Mouse (Mus musculus): ENCODE data around the gene S1pr5. TPM values are rescaled to one million over a fixed set of nuclear protein-coding genes. Genes with fewer than 3 reads are reported as not detected.

The S1pr5 gene
- total and polyA plus RNA-seq, 3 experiments = not detected

DNA sequence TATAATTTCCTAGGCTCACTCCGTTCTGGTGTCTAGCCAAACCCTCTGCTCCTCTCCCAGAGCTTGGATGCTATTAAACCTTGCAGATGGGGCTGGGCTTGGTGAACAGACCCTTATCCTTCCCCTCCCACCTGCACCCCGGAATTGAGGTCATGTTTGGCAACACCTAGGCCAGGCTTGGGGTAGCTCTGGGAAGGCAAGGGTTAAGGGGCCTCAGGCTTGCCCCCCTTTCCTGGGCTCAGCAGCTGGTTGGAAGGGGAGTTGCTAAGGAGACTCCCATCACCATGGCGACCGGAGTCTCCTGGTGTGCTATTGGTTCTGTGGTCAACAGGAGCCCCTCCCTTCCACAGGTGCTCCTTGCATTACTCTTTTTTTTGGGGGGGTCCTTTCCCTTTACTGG lies 50.3 kb downstream of the S1pr5 start:
- no peaks in the 10 kb centered on the region for H3K27me3 ChIP-seq (replicated peaks)
- H3K4me3 ChIP-seq (replicated peaks in 1 of 3; ENCODE audit: low read depth in 2 of 3, low read length in 2 of 3, poor library complexity in 1 of 3) = no peak overlapping the region
- H3K79me2 ChIP-seq (replicated peaks; ENCODE audit: control insufficient read depth, extremely low read depth, insufficient read depth, poor library complexity, severe bottlenecking) = no peaks in the 10 kb centered on the region
- H3K4me2 ChIP-seq (ENCODE audit: insufficient read depth, low read depth, poor library complexity, severe bottlenecking) = no peak overlapping the region
- dilution Hi-C loops (cut with MboI; ENCODE audit: extremely low pct_ligation_motif_present, extremely low pct_unique_long_range_greater_than_20kb, low sequenced_read_pairs) (no loop called here), in situ Hi-C loops (cut with MboI; ENCODE audit: low pct_ligation_motif_present, low pct_unique_long_range_greater_than_20kb, low sequenced_read_pairs) (no loop called here)
- H3K36me3 ChIP-seq (replicated peaks in 1 of 2; ENCODE audit: control insufficient read depth in 1 of 2, insufficient read depth in 1 of 2, low read length in 1 of 2) = peaks cover 29 to 58% of the 10 kb centered on the region in 2 experiments
- no peak overlapping the region for H3K27ac ChIP-seq (ENCODE audit: insufficient read depth, low read depth)
- peaks cover 33 to 78% of the 10 kb centered on the region in 2 experiments for H3K4me1 ChIP-seq (ENCODE audit: control insufficient read depth in 1 of 2, insufficient read depth in 2 of 2)
- H3K9me3 ChIP-seq (replicated peaks; ENCODE audit: low read length) = no peaks in the 10 kb centered on the region
- H3K9ac ChIP-seq (ENCODE audit: insufficient read depth, low read depth) = no peak overlapping the region
- no peak for TF ChIP-seq EP300 (IDR thresholded peaks at IDR 0.05; ENCODE audit: low read length)
- TF ChIP-seq JUN (IDR thresholded peaks at IDR 0.05; ENCODE audit: insufficient read depth, low read depth, low read length) = no peak
- TF ChIP-seq NRF1 (IDR thresholded peaks at IDR 0.05; ENCODE audit: low read depth, low read length) = no peak
- no peak for TF ChIP-seq PAX5 (IDR thresholded peaks at IDR 0.05; ENCODE audit: low read length)
- no peak for TF ChIP-seq ZKSCAN1 (IDR thresholded peaks at IDR 0.05; ENCODE audit: borderline replicate concordance, low read depth, low read length)
- no peak for TF ChIP-seq SMC3 (IDR thresholded peaks at IDR 0.05; ENCODE audit: low read depth, low read length)
- no peak for TF ChIP-seq ETS1 (conservative IDR thresholded peaks at IDR 0.05; ENCODE audit: low read depth, low read length)
- no peak for TF ChIP-seq CTCF (conservative IDR thresholded peaks at IDR 0.05 in 1 of 2, IDR thresholded peaks at IDR 0.05 in 1 of 2; ENCODE audit: low read depth in 2 of 2, low read length in 2 of 2)
- no peak for TF ChIP-seq MEF2A (IDR thresholded peaks at IDR 0.05; ENCODE audit: borderline replicate concordance, low read depth, low read length)
- no peak for DNase-seq (ENCODE audit: extremely low read depth)

DNA sequence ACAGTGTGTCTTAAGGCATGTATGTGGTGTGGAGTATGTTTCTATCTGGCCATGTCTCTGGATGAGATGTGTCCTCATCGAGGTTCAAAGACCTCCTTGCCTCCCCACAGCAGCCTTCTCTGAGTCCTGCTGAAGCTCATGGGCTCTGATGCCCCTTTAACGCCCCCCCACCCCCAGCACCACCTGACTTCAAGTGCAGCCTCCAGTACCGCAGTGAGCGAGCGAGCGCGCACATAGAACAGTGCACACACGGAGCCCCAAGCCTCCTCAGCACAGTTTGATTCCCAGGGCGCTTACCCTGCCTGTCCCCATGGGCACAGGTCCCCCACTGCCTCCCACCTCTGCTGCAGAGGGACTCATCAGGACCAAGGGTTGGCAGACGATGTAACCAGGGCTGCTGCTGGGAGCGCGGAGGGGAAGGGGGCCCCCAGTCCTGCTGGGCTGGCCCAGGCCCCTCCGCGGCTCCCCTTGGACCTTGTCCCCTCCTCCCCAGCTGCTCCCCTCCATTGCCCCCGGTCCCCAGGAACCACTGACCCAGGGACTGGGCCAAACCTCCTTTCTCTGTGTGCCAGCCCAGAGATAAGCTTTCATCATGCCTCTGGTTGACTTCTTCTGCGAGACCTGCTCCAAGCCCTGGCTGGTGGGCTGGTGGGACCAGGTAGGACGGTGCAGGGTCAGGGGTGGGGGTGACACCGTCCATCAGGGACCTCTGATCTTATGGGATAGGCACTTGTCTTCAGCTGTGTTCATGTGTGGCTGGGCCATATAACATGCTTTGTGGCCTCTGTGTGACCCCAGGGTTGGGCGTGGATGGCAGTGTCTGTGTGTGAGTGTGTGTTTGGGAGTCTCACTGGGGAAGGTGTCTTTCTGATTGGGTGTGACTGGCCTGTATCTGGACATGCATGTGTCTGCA lies 51.5 kb downstream of the S1pr5 start:
- TF ChIP-seq EP300 (IDR thresholded peaks at IDR 0.05; ENCODE audit: low read length) (no peak), IRF4 (IDR thresholded peaks at IDR 0.05; ENCODE audit: low read depth, low read length) (no peak), MXI1 (IDR thresholded peaks at IDR 0.05; ENCODE audit: low read depth, low read length) (no peak), NRF1 (IDR thresholded peaks at IDR 0.05; ENCODE audit: low read depth, low read length) (no peak), PAX5 (IDR thresholded peaks at IDR 0.05; ENCODE audit: low read length) (no peak), ZC3H11A (IDR thresholded peaks at IDR 0.05; ENCODE audit: low read depth, low read length) (no peak), POLR2AphosphoS2 (IDR thresholded peaks at IDR 0.05; ENCODE audit: low read depth, low read length) (no peak), UBTF (IDR thresholded peaks at IDR 0.05; ENCODE audit: low read depth, low read length) (no peak), MAX (IDR thresholded peaks at IDR 0.05; ENCODE audit: low read length) (no peak), USF2 (conservative IDR thresholded peaks at IDR 0.05; ENCODE audit: low read depth, low read length) (no peak), MAZ (IDR thresholded peaks at IDR 0.05; ENCODE audit: low read depth, low read length) (no peak), ETS1 (conservative IDR thresholded peaks at IDR 0.05; ENCODE audit: low read depth, low read length) (no peak), ELF1 (IDR thresholded peaks at IDR 0.05; ENCODE audit: low read depth, low read length) (no peak), KAT2A (IDR thresholded peaks at IDR 0.05; ENCODE audit: insufficient replicate concordance, low read length) (no peak), ZKSCAN1 (IDR thresholded peaks at IDR 0.05; ENCODE audit: borderline replicate concordance, low read depth, low read length) (no peak), TCF12 (IDR thresholded peaks at IDR 0.05; ENCODE audit: low read depth, low read length) (no peak), SIN3A (IDR thresholded peaks at IDR 0.05; ENCODE audit: low read length) (no peak), E2F4 (IDR thresholded peaks at IDR 0.05; ENCODE audit: insufficient replicate concordance, low read depth, low read length) (no peak), TBP (conservative IDR thresholded peaks at IDR 0.05; ENCODE audit: low read depth, low read length) (no peak), MYC (IDR thresholded peaks at IDR 0.05; ENCODE audit: low read depth, low read length) (no peak)
- DNase-seq (ENCODE audit: extremely low read depth) = no peak
- Histone ChIP-seq H3K27me3 (replicated peaks) (no peaks in the 10 kb centered on the region), H3K36me3 (replicated peaks in 1 of 2; ENCODE audit: control insufficient read depth in 1 of 2, insufficient read depth in 1 of 2, low read length in 1 of 2) (peaks cover 39 to 65% of the 10 kb centered on the region in 2 experiments), H3K9ac (ENCODE audit: insufficient read depth, low read depth) (no peak overlapping the region), H3K79me2 (replicated peaks; ENCODE audit: control insufficient read depth, extremely low read depth, insufficient read depth, poor library complexity, severe bottlenecking) (no peaks in the 10 kb centered on the region), H3K4me2 (ENCODE audit: insufficient read depth, low read depth, poor library complexity, severe bottlenecking) (no peak overlapping the region), H3K4me1 (ENCODE audit: control insufficient read depth in 1 of 2, insufficient read depth in 2 of 2) (peaks cover 33 to 72% of the 10 kb centered on the region in 2 experiments), H3K4me3 (replicated peaks in 1 of 3; ENCODE audit: low read depth in 2 of 3, low read length in 2 of 3, poor library complexity in 1 of 3) (no peak overlapping the region), H3K27ac (ENCODE audit: insufficient read depth, low read depth) (no peak overlapping the region), H3K9me3 (replicated peaks; ENCODE audit: low read length) (no peaks in the 10 kb centered on the region)
- in situ Hi-C loops (cut with MboI; ENCODE audit: low pct_ligation_motif_present, low pct_unique_long_range_greater_than_20kb, low sequenced_read_pairs) (no loop called here), dilution Hi-C loops (cut with MboI; ENCODE audit: extremely low pct_ligation_motif_present, extremely low pct_unique_long_range_greater_than_20kb, low sequenced_read_pairs) (no loop called here)

Measured in CH12.LX (cell line).